Mouse (Mus musculus) adrenal gland, adult 8-10 months (tissue): ENCODE data around the gene Pitpnc1. TPM values are rescaled to one million over a fixed set of nuclear protein-coding genes. Genes with fewer than 3 reads are reported as not detected.
A peak's percentile ranks its signal among the peaks of the same experiment; 100 is the strongest.

Experiments
- DNase-seq: peaks from one replicate; pipeline ENCODE4 v3.0.0; 2022
- total RNA-seq, 4 experiments: library from RNA; stranded (reverse); gene quantifications; 2 replicates each; pipeline ENCODE4 v1.2.4; 2022

Pitpnc1 gene
- total RNA-seq, 4 experiments from 2014 or later = 9.5 to 13.2 (median 12.1) TPM

DNA sequence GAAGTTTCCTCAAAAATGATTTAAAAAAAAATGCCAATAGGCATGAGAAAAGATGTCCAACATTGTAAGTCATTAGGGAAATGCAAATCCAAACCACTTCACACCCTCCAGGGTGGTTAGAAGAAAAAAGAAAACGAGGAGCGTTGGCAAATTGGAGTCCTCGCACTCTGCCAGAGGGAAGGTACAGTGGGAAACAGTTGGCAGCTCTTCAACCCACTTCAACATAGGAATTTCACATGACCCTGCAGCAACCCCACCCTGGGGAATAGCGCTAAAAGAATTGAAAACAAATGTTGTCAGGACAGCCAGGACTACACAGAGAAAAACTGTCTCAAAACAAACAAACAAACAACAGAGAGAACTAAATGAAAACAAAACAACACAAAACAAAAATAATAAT is 32.8 kb downstream of the Pitpnc1 start:
- no peak for DNase-seq

DNA sequence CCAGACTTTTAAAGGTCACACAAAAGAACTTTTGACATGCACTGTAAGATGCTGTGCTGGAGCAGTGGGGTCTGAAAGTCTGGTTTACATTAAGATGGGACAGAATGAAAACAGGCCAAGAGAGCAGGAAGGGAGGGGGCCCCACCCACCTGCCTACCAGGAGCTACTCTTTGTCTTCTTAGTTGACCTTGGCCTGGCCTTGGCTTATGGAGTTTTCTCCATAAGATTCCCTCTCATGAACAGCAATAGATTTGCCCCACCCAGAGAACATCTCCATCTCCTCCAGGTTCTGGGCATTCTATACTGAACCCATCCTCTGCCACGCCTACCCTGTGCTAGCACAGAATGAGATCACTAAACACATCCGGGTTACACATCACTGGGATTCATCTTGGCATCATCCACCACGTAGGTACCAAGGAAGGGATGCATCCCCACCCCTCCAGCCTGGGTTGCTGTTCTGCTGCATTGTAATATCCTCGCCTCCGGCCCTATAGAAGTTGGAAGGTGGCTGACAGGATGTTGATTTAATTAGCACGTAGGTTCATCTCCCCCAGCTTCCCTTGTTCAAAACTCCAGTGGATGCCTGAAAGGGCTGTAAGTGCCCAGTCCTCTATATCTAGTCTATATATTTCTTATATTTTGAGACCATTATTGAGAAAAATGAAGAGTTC is 34.6 kb downstream of the Pitpnc1 start:
- DNase-seq = no peak

DNA sequence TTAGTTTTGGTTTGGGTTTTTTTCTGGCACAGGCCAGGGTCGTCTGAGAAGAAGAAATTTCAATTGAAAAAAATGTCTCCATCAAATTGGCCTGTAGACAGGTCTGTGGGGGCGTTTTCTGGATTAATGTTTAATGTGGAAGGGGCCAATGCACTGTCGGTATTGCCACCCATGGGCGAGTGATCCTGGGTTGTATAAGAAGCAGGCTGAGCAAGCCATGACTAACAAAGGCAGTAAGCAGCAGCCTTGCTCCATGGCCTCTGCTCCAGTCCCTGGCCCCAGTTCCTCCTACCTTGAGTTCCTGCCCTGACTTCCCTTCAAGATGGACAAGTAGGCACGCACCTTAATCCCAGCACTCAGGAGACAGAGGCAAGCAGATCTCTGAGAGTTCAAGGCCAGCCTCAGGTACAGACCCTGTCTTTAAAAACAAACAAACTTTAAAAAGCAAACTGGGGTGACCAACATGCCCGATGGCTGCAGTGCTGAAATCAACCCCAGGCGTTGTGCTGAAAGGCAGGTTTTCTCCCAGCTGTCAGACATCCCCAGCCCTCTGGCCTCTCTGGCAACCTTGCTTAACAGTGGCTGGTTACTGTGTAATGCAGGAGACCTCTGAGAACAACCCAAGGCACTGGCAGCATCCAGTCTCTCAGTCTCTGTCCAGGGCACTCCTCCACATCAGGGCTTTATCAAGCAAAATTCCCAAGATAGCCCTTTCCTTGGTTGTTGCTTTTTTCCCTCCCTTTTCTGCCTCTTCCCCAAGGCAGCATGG is 39.1 kb downstream of the Pitpnc1 start:
- DNase-seq = no peak

DNA sequence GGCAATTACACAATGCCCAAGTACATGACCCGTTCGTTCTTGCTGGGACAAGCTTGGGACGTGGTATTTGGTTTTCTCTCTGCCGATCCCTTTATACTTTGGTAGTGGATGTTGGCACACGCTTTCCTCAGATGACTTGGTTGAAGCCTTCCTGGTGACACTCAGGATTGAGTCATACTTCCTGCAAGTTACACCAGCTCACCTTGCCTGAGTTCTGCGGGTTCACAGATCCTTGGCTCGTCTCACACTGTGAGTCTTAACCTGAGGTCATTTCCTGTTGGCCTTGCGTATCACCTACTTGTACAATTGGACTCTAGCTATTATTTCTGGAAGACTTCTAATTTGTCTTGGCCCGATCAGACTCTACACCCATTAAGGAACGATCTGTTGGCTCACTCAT is 42.5 kb downstream of the Pitpnc1 start:
- peak; percentile 14 for DNase-seq

DNA sequence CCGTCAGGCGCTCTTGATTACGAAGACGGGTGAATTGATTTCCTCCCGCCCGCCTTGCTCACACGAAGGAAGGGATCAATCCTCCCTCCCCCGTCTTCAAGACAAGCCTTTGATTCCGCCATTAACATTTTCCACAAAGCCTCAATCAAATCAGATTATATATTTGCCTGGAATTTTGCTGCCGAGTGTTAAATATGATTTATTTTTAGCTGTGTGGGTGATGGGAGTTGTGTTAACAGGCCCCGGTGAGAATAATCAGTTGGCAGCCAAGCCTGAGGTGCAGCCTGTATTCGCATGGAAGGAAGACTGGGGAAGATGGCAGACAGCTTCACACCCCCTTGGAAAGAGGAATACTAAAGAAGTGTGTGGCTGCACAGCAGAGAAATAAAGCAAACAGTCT is 46.3 kb downstream of the Pitpnc1 start:
- no peak for DNase-seq

DNA sequence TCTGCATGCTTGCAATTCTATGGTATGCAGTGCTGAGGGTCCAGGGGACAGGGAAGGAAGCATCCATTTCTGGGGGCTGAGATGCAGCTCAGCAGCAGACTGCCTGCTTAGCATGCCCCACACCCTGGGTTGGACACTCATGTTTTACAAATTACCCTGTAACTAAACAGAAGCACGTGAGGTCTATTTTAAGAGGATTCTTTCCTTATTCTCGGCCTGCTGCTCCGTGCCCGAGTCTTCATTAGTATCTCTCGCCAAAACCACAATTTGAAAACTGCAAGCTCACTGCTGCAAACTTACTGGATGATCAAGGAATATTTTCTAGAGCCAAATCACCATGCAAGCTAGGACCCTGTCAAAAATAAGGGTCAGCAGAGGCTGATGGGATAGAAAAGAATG is 48.1 kb downstream of the Pitpnc1 start:
- DNase-seq = no peak

DNA sequence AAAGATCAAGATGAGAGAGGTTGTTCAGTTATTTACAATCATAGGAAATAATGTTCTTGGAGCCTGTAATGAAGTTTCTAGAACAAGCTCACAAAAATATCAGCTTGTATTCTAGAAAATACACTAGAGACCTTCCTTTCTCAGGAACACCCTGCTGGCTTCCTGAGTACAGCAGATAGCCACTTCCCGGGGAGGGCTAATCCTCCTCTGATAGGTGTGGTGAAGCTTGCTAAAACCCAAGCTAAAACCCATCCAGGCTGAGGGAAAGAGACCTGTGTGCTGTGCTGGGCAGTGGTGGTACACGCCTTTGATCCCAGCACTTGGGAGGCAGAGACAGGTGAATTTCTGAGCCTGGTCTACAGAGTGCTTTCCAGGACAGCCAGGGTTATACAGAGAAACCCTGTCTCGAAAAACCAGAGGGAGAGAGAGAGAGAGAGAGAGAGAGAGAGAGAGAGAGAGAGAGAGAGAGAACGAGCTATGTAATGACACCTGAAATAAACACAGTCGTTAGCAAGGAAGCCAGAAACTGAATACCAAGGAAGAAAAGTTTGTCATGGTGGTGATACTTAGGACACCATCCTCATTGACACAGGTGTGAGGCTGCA is 48.6 kb downstream of the Pitpnc1 start:
- no peak for DNase-seq

DNA sequence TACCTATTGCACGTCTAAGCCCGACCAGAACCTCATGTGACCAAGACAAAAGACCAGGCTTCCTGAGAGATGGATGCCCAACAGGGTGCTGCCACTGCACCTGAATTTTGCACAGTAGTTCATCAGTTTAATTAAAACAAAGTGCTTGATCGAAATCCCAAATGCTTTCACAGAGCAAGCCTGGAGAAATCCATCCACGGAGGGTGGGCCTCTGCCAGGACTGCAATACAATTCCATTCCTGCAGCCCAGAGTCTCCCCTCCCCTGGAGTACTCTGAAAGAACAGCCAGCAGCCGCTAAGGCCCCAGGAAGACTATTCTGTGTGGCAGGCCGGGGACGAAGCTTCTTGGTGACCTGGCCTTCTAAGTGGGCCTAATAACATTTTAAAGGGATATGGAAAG is 50.6 kb downstream of the Pitpnc1 start:
- no peak for DNase-seq

DNA sequence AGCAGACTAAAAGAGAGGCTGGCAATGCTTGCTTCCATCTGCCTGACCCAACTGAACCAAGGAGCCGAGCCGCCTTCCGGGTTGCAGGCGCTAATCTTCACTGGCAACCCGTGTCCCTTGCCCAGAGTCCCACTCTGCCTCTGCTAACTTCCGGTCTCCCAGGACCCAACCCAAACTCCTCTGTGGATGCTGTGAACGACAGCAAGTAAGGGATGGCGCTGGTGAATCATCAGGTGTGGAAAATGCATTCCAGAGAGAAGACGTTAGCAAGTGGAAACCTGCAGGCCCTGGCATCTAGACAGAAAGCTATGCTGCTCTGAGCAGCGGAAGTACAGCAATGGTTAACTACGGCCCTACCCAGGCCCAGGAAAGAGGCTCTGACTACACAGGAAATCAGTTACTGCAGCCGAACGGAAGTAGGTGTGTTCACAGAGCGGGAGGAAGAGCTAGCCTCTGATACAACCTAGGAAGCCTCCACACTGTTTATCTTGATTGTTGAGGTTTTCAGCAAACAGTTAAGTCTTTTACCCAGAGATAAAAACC is 53.4 kb downstream of the Pitpnc1 start:
- DNase-seq = peak; percentile 5

DNA sequence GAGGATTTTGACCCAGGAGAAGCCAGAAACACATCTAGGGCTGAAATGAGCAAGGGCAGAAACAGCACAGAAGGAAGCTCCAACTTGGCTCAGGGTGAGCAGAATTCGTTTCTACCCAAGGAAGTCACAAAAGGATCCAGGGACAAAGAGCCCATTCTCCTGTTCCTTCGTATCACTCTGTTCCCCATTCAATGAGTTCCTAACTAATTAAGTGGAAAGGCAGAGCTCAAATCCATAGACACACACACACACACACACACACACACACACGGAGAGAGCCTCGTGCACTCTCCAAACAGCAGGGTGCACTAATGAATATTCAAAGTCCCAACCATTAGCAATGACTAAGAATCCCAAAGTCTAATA is 54.0 kb downstream of the Pitpnc1 start:
- no peak for DNase-seq

DNA sequence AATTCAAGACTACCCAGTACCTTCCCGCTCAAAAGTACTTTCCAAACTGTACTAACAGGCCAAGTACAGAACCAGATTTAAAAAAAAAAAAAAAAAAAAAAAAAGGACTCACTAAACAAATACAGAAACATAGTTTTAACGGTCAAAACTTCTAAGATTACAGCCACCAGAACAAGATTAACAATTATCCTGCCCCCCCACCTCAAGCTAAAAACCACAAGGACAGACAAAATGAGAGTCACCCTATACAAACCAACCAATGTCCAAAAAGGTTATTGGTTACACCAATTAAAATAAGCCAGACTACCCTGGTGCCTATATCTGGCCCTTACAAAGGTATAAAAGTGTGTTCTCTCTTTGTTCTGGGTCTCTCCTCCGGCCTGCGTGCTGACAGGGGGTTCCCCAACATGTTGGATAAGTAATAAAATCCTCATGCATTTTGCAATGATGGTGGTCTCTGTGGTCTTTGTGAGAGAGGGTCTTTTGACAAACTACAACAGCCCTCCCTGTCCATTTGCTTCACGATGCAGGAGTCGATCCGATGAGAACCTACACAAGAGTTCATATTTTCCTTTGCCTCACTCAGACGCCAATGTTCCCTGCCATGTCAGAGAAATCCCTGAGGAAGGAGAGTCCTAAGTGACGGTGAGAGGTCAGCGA is 54.5 kb downstream of the Pitpnc1 start:
- no peak for DNase-seq

DNA sequence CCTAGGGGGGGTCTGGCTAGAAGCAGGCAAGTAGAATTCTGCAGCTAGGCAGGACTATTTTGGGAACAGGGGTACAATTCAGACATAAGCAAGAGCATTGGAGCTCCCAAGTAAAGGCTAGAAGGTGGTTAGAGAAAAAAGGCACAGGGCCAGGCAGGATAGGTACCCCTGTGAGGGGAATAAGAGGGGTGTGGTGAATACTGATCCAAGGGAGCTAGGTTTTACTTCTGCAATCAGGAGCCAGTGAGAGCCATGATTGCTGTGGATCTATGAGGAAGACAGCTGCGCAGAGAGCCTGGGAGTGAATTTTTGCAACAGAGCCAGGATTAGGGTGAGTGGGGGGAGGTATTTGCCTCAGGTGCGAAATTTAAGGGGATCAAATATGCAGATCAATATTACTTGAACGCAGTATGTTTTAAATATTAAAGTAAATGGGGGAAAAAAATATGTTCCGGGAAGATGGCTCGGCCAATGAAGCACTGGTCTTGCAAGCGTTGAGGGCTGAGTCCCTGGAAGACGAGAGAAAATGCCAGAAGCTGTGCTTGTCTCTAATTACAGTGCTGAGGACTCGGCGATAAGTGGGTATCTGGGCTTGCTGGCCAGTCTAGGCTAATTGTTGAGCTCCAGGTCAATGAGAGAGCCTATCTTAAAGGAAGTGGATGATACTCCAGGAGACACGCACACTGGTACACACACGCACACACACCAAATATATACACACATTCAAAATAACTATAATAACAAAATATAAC is 55.3 kb downstream of the Pitpnc1 start:
- DNase-seq = no peak

DNA sequence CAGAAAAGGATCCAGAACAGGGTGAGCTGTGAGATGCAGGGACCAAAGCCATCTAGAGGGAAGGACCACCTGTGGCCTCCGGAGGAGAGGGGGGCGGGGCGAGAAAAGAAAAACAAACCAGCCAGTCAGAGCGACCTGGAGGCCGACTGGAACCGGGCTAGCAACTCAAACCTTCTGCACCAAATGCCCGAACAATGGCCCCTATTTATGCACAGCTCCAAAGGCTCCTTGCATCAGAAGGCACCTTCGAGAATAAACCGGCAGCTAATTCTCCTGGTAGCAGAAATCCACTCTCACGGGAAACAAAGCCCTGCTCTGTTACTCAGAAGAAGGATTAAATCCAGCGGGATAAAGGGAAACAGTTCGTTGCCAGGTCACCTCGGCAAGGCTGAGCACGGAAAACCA is 57.2 kb downstream of the Pitpnc1 start:
- no peak for DNase-seq

DNA sequence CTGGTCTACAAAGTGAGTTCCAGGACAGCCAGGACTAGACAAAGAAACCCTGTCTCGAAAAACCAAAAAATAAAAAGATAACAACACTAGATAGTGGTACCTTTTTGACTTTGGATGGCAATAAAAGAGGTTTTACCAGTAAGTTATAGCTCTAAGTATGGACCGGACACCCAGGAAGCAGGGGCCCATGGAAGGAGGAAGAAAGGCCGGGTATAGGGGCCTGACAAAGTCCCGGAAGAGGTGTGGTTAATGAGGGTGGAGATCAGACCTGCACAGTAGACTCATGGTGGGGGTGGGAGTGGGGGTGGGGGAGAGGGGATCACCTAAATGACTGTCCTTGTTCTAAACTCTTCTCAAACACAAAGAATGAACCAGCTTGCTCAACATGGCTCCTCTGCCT is 58.4 kb downstream of the Pitpnc1 start:
- no peak for DNase-seq

DNA sequence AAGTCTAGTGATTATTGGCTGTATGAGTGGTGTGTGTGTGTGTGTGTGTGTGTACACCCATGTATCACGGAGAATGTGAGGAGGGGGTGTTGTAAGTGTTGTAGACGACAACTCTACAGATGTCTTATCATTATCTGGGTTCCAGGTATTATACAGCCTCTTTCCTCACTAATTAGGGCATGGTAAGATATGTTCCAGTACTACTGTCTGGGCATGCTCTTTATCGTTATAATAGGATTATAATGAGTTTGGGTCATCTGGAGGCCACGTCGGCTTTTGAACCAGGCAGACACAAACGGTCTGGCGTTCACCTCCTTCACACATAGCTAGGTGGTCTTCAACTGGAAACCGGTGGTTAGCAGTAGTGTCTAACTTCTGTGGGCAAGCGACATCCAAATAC is 58.9 kb downstream of the Pitpnc1 start:
- no peak for DNase-seq

DNA sequence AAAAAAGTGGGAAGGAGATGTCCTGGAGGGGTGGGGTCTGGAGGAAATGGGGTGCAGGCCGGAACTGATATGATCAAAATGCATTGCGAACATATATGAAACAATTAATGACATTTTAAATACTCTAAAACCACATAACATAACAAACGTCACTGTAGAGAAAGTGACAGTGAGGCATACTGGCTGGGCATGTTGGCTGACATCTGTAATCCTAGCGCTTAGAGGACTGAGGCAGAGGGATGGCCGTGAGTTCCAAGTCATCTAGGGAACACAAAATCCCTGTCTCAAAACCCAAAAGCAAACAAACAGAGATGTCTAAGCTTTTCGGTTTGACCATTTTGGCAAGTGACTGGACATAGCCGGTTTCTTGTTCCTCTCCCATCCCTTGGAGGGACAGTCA is 59.7 kb downstream of the Pitpnc1 start:
- DNase-seq = no peak

DNA sequence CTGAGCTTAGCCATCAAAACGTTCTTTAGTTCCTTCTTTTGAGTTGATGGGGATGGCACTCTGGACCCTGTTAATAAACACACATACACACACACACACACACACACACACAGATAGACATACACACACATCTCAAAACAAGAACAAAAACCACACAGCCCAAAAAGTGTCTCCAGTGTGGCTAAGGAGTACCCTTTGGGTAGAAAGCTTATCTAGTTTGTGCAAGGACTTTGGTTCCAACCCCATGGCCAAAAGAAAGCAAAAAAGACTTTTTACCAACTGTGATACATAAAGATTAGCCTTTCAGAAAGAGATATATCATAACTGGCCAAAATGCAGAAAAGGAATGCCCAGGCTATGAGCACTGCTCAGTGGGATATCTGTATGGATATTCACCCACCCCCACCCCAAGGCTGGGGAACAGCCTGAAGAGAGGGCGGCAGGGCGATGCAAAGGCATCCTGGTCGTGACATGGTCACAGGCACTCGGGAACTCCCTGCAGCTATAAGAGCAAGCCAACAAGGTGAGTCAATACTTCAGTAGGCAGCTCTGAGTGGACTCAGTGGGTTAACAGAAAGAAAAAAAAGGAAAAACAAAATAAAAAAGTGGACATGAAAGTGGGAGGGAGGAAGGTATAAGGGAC is 60.3 kb downstream of the Pitpnc1 start:
- DNase-seq = no peak

DNA sequence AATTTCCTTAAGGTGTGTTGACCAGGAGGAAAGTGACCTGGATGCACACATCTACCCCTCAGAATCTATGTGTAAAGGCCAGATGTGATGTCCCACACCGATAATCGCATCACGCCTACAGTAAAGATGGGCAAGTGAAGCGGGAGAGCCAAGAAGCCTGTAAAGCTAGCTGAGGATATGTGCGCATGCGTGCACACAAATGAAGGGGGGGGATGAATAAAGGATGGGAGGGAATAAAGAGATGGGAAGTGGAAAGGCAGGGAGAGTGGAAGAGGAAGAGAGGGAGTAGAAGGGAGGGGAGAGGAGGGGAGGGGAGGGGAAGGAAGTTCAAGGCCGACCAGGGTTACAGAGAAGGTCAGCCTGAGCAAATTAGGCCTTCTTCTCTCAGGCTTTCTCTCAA is 61.6 kb downstream of the Pitpnc1 start:
- no peak for DNase-seq

DNA sequence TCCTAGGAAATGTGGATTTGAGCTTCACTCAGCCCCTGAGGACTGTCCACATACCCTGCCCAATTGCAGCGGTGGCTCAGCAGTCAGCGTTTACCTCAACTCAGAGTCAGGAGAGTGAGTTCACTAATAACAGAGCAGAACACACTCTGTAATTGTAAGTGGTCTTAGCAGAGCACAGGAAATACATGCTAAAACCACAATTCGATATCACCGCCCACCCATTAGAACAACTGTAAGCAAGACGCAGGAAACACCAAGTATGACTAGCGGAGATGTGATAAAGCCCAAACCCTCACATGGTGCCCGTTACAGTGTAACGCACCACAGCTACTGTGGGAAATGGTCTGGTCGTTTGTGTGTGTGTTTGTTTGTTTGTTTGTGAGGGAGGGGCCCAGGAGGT is 62.8 kb downstream of the Pitpnc1 start:
- no peak for DNase-seq

DNA sequence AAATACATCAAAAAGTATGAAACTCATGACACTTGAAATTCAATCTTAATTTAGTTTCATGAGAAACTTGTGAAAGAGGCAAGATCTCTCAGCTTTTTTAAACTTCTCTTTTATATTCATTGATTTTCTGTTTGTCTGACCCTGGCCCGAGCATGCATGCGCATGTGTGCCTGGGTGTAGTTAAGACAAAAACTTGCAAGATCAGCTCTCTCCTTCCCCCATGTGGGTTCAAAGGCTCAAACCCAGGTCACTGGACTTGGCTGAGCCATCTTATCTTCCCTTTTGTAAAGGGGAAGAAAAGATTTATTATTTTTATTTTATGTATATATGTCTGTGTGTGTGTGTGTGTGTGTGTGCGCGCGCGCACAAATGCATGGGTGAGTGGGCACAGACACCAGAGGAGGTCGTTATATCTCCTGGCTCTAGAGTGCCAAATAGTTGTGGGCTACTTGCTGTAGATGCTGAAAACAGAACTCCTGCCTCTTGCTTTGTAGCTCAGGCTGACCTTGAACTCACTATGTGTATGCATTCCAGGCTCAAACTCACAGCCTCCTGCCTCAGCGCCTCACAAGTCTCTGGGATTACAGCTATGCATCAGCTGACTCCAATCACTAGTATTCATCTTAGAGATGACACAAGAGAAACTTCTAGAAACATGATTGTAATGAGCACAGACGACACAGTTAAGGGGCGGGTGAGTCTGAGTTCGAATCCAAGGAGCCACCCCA is 64.7 kb downstream of the Pitpnc1 start:
- DNase-seq = no peak

DNA sequence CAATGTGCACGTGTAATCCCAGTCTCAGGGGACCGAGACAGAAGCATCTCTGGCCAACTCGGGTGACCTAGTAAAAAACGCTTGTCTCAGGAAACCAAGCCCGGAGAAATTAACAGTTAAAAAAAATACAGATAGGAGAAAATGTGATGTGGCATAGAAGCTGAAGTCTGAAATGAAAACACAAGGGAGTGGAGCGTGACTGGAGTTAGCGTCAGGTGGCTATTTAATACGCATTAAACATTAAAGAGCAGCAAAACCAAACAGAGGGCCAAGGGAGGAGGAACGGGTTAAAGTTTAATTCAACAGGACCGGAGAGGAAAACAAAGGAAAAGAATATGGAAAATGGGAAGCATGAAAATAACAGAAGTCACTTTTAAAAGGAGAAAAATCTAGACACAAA is 67.2 kb downstream of the Pitpnc1 start:
- DNase-seq = no peak
